30 mouse cellular contexts compared by ENCODE assay signal in the genomic region with DNA sequence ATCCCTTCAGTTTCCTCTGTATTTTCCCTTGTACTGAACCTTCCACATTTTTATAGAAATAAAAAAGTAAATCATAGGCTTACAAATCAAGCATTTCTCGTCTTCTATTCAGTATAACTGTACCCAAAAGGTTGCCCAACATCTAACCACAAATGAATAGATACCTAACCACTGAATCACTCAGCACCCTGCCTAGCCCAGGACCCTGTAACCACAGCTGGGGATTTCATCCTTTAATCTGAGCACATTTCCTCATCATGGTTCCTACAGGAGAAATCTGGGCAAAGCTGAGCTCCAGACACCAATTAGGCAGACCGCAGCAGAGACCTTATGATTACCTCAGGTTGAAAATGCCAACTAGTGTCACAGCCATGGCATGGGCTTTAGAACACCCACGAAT.
DNase-seq lines count a peak whose midpoint lies in the region; ATAC-seq and TF ChIP-seq lines count a peak whose summit lies in the region.
"Had no signal": no experiment of that assay in that cellular context is flagged by ENCODE, and none has a peak within 500 bp of the region (broad histone marks: within the 10 kb centered on the region; RNA-seq: fewer than 3 reads in every experiment).

No protein-coding gene starts in this region.

- no peak for TF ChIP-seq CTCF in embryonic fibroblast, embryonic 13.5 days (IDR thresholded peaks at IDR 0.05; ENCODE audit: borderline replicate concordance, insufficient read depth, low read length)
- no peak for TF ChIP-seq CTCF in lung, postnatal 0 days (IDR thresholded peaks at IDR 0.05)

- 78% methylated on average over 3 of the region's 3 CpGs for WGBS in lung, postnatal 0 days

- H3K27me3 ChIP-seq in lung, postnatal 0 days (replicated peaks; ENCODE audit: insufficient read depth, low read length): no peaks in the 10 kb centered on the region
- H3K27me3 ChIP-seq: embryonic facial prominence, embryonic 13.5 days; forebrain, embryonic 13.5 days; heart, embryonic 12.5 days; heart, embryonic 15.5 days; hindbrain, embryonic 13.5 days; intestine, embryonic 15.5 days had no signal

- no peaks in the 10 kb centered on the region; the same call in 1 of the 2 replicates for H3K4me1 ChIP-seq in embryonic fibroblast, embryonic 13.5 days (ENCODE audit: control insufficient read depth, insufficient read depth, low read length)
- H3K4me1 ChIP-seq in lung, postnatal 0 days (ENCODE audit: insufficient read depth, low read depth, low read length): no peaks in the 10 kb centered on the region
- H3K4me1 ChIP-seq: embryonic facial prominence, embryonic 13.5 days; forebrain, embryonic 10.5 days; forebrain, embryonic 13.5 days; heart, embryonic 12.5 days; heart, embryonic 15.5 days; hindbrain, embryonic 10.5 days; hindbrain, embryonic 13.5 days; intestine, embryonic 15.5 days had no signal

- intact Hi-C loops in left cerebral cortex, postnatal 10 days (cut with DNase I): no loop called here

- H3K27ac ChIP-seq in embryonic fibroblast, embryonic 13.5 days (ENCODE audit: insufficient read depth, low read length): 0 out of 2 replicates have a peak overlapping the region, but pooled peaks have one; percentile 34
- H3K27ac ChIP-seq in lung, postnatal 0 days (ENCODE audit: low read length): no peak overlapping the region
- H3K27ac ChIP-seq: embryonic facial prominence, embryonic 13.5 days; forebrain, embryonic 10.5 days; forebrain, embryonic 13.5 days; heart, embryonic 15.5 days; hindbrain, embryonic 10.5 days; hindbrain, embryonic 13.5 days; intestine, embryonic 15.5 days had no signal

- H3K9me3 ChIP-seq in lung, postnatal 0 days (ENCODE audit: low read length): no peaks in the 10 kb centered on the region
- H3K9me3 ChIP-seq: embryonic facial prominence, embryonic 13.5 days; forebrain, embryonic 10.5 days; forebrain, embryonic 13.5 days; heart, embryonic 15.5 days; hindbrain, embryonic 10.5 days; hindbrain, embryonic 13.5 days; intestine, embryonic 15.5 days had no signal

- TF ChIP-seq POLR2A in embryonic fibroblast, embryonic 13.5 days (IDR thresholded peaks at IDR 0.05; ENCODE audit: low read depth, low read length): no peak

- peak; percentile 50 for DNase-seq in 3T3-L1 (ENCODE audit: low read depth, low spot score)
- DNase-seq in Muller cell, postnatal 12 days (ENCODE audit: inconsistent ontology term): peak; percentile 83
- no peak for DNase-seq in lung, postnatal 0 days (ENCODE audit: low spot score)
- no peak for DNase-seq in left cerebral cortex, postnatal 10 days (ENCODE audit: extremely low spot score in 1 of 2, low spot score in 2 of 2)
- DNase-seq: adrenal gland, postnatal 10 days; adrenal gland, postnatal 36 days; B cell, adult 2 months; cerebellum, adult 11 months; cerebellum, adult 2 months; cerebellum, adult 9-11 months; cerebellum, postnatal 25 days; gastrocnemius, postnatal 10 days; gastrocnemius, postnatal 36 days; heart, postnatal 10 days; heart, postnatal 36 days; kidney, adult 11 months had no signal

- no peak overlapping the region for H3K4me2 ChIP-seq in lung, postnatal 0 days (replicated peaks; ENCODE audit: low read depth, low read length)
- H3K4me2 ChIP-seq: embryonic facial prominence, embryonic 13.5 days; forebrain, embryonic 13.5 days; heart, embryonic 12.5 days; heart, embryonic 15.5 days; hindbrain, embryonic 13.5 days; intestine, embryonic 15.5 days had no signal

- TF ChIP-seq EP300 in lung, postnatal 0 days (IDR thresholded peaks at IDR 0.05): no peak

- ATAC-seq in lung, postnatal 0 days: no peak
- ATAC-seq in cerebellum, adult (ENCODE audit: insufficient number of reproducible peaks, low FRiP score, low TSS enrichment): no peak
- ATAC-seq: CD4-positive, CD25-positive, alpha-beta regulatory T cell, adult 4 months; forebrain, embryonic 13.5 days; forebrain, embryonic 16.5 days; hindbrain, embryonic 16.5 days; intestine, embryonic 15.5 days had no signal

- H3K36me3 ChIP-seq in lung, postnatal 0 days (ENCODE audit: insufficient read depth, low read length): no peaks in the 10 kb centered on the region
- H3K36me3 ChIP-seq: embryonic facial prominence, embryonic 13.5 days; forebrain, embryonic 10.5 days; heart, embryonic 12.5 days; heart, embryonic 15.5 days; hindbrain, embryonic 10.5 days; hindbrain, embryonic 13.5 days; intestine, embryonic 15.5 days had no signal

- no peak overlapping the region for H3K9ac ChIP-seq in lung, postnatal 0 days (replicated peaks; ENCODE audit: low read depth)
- H3K9ac ChIP-seq: embryonic facial prominence, embryonic 13.5 days; forebrain, embryonic 13.5 days; heart, embryonic 12.5 days; heart, embryonic 15.5 days; hindbrain, embryonic 13.5 days; intestine, embryonic 15.5 days had no signal

- H3K4me3 ChIP-seq in embryonic fibroblast, embryonic 13.5 days (ENCODE audit: insufficient read depth, low read length): no peak overlapping the region
- H3K4me3 ChIP-seq in lung, postnatal 0 days (ENCODE audit: low read depth, low read length): no peak overlapping the region
- H3K4me3 ChIP-seq: embryonic facial prominence, embryonic 13.5 days; erythroblast, embryonic 14.5 days; forebrain, embryonic 10.5 days; forebrain, embryonic 13.5 days; heart, embryonic 12.5 days; heart, embryonic 15.5 days; hindbrain, embryonic 10.5 days; hindbrain, embryonic 13.5 days; intestine, embryonic 15.5 days had no signal

Comparison
In these comparisons a context has a peak if more than half of its experiments do, and no peak if none do; other contexts are left out.
1. DNase-seq: peak in 3T3-L1 (single experiment) and Muller cell, postnatal 12 days (single experiment); none in lung, postnatal 0 days (single experiment) and left cerebral cortex, postnatal 10 days (0 of 2).